Comparison of ENCODE assay signal across 31 mouse cellular contexts in genomic region chr16:8856820-8857219, GRCm38 (mm10).
"Had no signal": no experiment of that assay in that cellular context is flagged by ENCODE, and none has a peak within 500 bp of the region (broad histone marks: within the 10 kb centered on the region; RNA-seq: fewer than 3 reads in every experiment).

No protein-coding gene starts in this region.

- H3K4me2 ChIP-seq: heart, embryonic 11.5 days; heart, embryonic 12.5 days; heart, embryonic 13.5 days; heart, embryonic 15.5 days; hindbrain, embryonic 12.5 days; hindbrain, embryonic 13.5 days; hindbrain, embryonic 14.5 days; hindbrain, embryonic 15.5 days; intestine, embryonic 15.5 days; kidney, embryonic 15.5 days had no signal

- DNase-seq: heart, postnatal 10 days; heart, postnatal 14 days; heart, postnatal 36 days; heart, postnatal 4 days; kidney, adult 11 months; kidney, adult 18-20 months; kidney, adult 2 months; kidney, adult 8-10 months; kidney, adult 9 months; kidney, postnatal 10 days; kidney, postnatal 14 days; kidney, postnatal 25 days; kidney, postnatal 36 days; kidney, postnatal 4 days; layer of hippocampus, adult 9-11 months; layer of hippocampus, postnatal 36 days had no signal

- H3K4me1 ChIP-seq: heart, embryonic 15.5 days; hindbrain, embryonic 10.5 days; intestine, embryonic 15.5 days; kidney, embryonic 15.5 days had no signal

- H3K9me3 ChIP-seq: heart, embryonic 10.5 days; heart, embryonic 12.5 days; heart, embryonic 13.5 days; heart, embryonic 15.5 days; hindbrain, embryonic 10.5 days; hindbrain, embryonic 12.5 days; hindbrain, embryonic 13.5 days; hindbrain, embryonic 15.5 days; intestine, embryonic 15.5 days; kidney, embryonic 15.5 days had no signal

- H3K27me3 ChIP-seq: heart, embryonic 12.5 days; heart, embryonic 13.5 days; heart, embryonic 15.5 days; hindbrain, embryonic 12.5 days; hindbrain, embryonic 13.5 days; hindbrain, embryonic 15.5 days; intestine, embryonic 15.5 days; kidney, embryonic 15.5 days had no signal

- H3K27ac ChIP-seq: heart, embryonic 10.5 days; heart, embryonic 13.5 days; heart, embryonic 15.5 days; hindbrain, embryonic 10.5 days; hindbrain, embryonic 12.5 days; hindbrain, embryonic 13.5 days; hindbrain, embryonic 14.5 days; hindbrain, embryonic 15.5 days; hindbrain, postnatal 0 days; intestine, embryonic 15.5 days; kidney, embryonic 15.5 days; kidney, postnatal 0 days; layer of hippocampus, adult 2 months had no signal

- H3K9ac ChIP-seq: heart, embryonic 12.5 days; heart, embryonic 13.5 days; heart, embryonic 15.5 days; hindbrain, embryonic 12.5 days; hindbrain, embryonic 13.5 days; hindbrain, embryonic 14.5 days; hindbrain, embryonic 15.5 days; intestine, embryonic 15.5 days; kidney, embryonic 15.5 days had no signal

- H3K4me3 ChIP-seq: heart, embryonic 10.5 days; heart, embryonic 12.5 days; heart, embryonic 13.5 days; heart, embryonic 15.5 days; hindbrain, embryonic 10.5 days; hindbrain, embryonic 12.5 days; hindbrain, embryonic 13.5 days; hindbrain, embryonic 15.5 days; intestine, embryonic 15.5 days; kidney, embryonic 15.5 days; layer of hippocampus, adult 2 months had no signal
